Mouse (Mus musculus): ENCODE results near the gene Crkl.

The Crkl gene

GRCm38 (mm10) chr16:17451541-17452372, at the start of gene Crkl:
Crkl (plus strand) TSS chr16:17451987.
- peak; percentile 97 for DNase-seq (ENCODE audit: low spot score)

GRCm38 (mm10) chr16:17402855-17403254, 48.9 kb upstream of the Crkl start:
- peak; percentile 23 for DNase-seq (ENCODE audit: low spot score)

- DNase-seq (ENCODE audit: low spot score): peak; percentile 61
Measured at GRCm38 (mm10) chr16:17405271-17405696, 46.5 kb upstream of the Crkl start.

GRCm38 (mm10) chr16:17405736-17406443, 45.9 kb upstream of the Crkl start, which contains the start of the genes Snap29 and Pi4ka:
Snap29 (plus strand) TSS chr16:17405986.
Pi4ka (minus strand) TSS chr16:17406314.
- DNase-seq (ENCODE audit: low spot score): peak; percentile 100

GRCm38 (mm10) chr16:17406512-17407231, 45.1 kb upstream of the Crkl start:
- DNase-seq (ENCODE audit: low spot score): no peak

GRCm38 (mm10) chr16:17409046-17409445, 42.7 kb upstream of the Crkl start:
- no peak for DNase-seq (ENCODE audit: low spot score)

GRCm38 (mm10) chr16:17410209-17410608, 41.6 kb upstream of the Crkl start:
- DNase-seq (ENCODE audit: low spot score): no peak

GRCm38 (mm10) chr16:17423021-17423420, 28.8 kb upstream of the Crkl start:
- DNase-seq (ENCODE audit: low spot score): no peak

- DNase-seq (ENCODE audit: low spot score): no peak
Measured at GRCm38 (mm10) chr16:17432576-17432975, 19.2 kb upstream of the Crkl start.

- DNase-seq (ENCODE audit: low spot score): peak; percentile 50
Measured at GRCm38 (mm10) chr16:17452373-17452715, 557 bp downstream of the Crkl start.

- no peak for DNase-seq (ENCODE audit: low spot score)
Measured at GRCm38 (mm10) chr16:17456901-17457300, 5.1 kb downstream of the Crkl start.

- peak; percentile 14 for DNase-seq (ENCODE audit: low spot score)
Measured at GRCm38 (mm10) chr16:17460254-17460653, 8.5 kb downstream of the Crkl start.

GRCm38 (mm10) chr16:17461596-17461995, 9.8 kb downstream of the Crkl start:
- no peak for DNase-seq (ENCODE audit: low spot score)

- DNase-seq (ENCODE audit: low spot score): no peak
Measured at GRCm38 (mm10) chr16:17463184-17463583, 11.4 kb downstream of the Crkl start.

GRCm38 (mm10) chr16:17466875-17467663, 15.3 kb downstream of the Crkl start:
- DNase-seq (ENCODE audit: low spot score): no peak

GRCm38 (mm10) chr16:17472498-17472897, 20.7 kb downstream of the Crkl start:
- no peak for DNase-seq (ENCODE audit: low spot score)

GRCm38 (mm10) chr16:17474091-17474490, 22.3 kb downstream of the Crkl start:
- DNase-seq (ENCODE audit: low spot score): peak; percentile 31

GRCm38 (mm10) chr16:17474761-17475160, 23.0 kb downstream of the Crkl start:
- no peak for DNase-seq (ENCODE audit: low spot score)

GRCm38 (mm10) chr16:17475326-17475725, 23.5 kb downstream of the Crkl start:
- DNase-seq (ENCODE audit: low spot score): no peak

- DNase-seq (ENCODE audit: low spot score): no peak
Measured at GRCm38 (mm10) chr16:17478331-17478943, 26.6 kb downstream of the Crkl start.

- no peak for DNase-seq (ENCODE audit: low spot score)
Measured at GRCm38 (mm10) chr16:17481465-17481864, 29.7 kb downstream of the Crkl start.

Measured in urinary bladder, postnatal 14 days (tissue).